Comparison of ENCODE assay signal across 15 mouse cellular contexts in genomic region chr2:49775735-49776134, GRCm38 (mm10). TPM values are rescaled to one million over a fixed set of nuclear protein-coding genes. Genes with fewer than 3 reads are reported as not detected.
DNase-seq lines count a peak whose midpoint lies in the region; ATAC-seq and TF ChIP-seq lines count a peak whose summit lies in the region.
"Had no signal": no experiment of that assay in that cellular context is flagged by ENCODE, and none has a peak within 500 bp of the region (broad histone marks: within the 10 kb centered on the region; RNA-seq: fewer than 3 reads in every experiment).

No protein-coding gene starts in this region.

- DNase-seq in lung, postnatal 0 days (ENCODE audit: low spot score) = no peak
- DNase-seq in lung, adult 2 months = no peak
- DNase-seq in MEL (ENCODE audit: low read depth, low spot score) = peak; percentile 62
- DNase-seq in heart, postnatal 4 days = no peak
- DNase-seq: gastrocnemius, postnatal 36 days; heart, postnatal 10 days; lung, postnatal 14 days; right cerebral cortex, postnatal 25 days had no signal

- TF ChIP-seq POLR2A in lung, adult 2 months (IDR thresholded peaks at IDR 0.05; ENCODE audit: borderline replicate concordance, extremely low read depth, low read depth, low read length) = no peak
- no peak for TF ChIP-seq POLR2A in MEL (IDR thresholded peaks at IDR 0.05; ENCODE audit: control insufficient read depth in 1 of 2, insufficient read depth in 1 of 2, low read depth in 1 of 2, low read length in 2 of 2, poor library complexity in 1 of 2)

- no peaks in the 10 kb centered on the region for H3K9me3 ChIP-seq in forebrain, embryonic 12.5 days
- no peaks in the 10 kb centered on the region for H3K9me3 ChIP-seq in forebrain, embryonic 16.5 days (ENCODE audit: control insufficient read depth, low read length)
- no peaks in the 10 kb centered on the region for H3K9me3 ChIP-seq in lung, postnatal 0 days (ENCODE audit: low read length)
- H3K9me3 ChIP-seq in MEL (replicated peaks; ENCODE audit: insufficient read depth, low read length) = no peaks in the 10 kb centered on the region
- H3K9me3 ChIP-seq: embryonic facial prominence, embryonic 13.5 days; G1E; stomach, embryonic 15.5 days had no signal

- no peaks in the 10 kb centered on the region for H3K27me3 ChIP-seq in forebrain, embryonic 12.5 days
- H3K27me3 ChIP-seq in forebrain, embryonic 16.5 days (replicated peaks; ENCODE audit: control insufficient read depth, insufficient read depth, low read length) = no peaks in the 10 kb centered on the region
- H3K27me3 ChIP-seq in lung, postnatal 0 days (replicated peaks; ENCODE audit: insufficient read depth, low read length) = no peaks in the 10 kb centered on the region
- H3K27me3 ChIP-seq in MEL (ENCODE audit: control insufficient read depth in 1 of 2, insufficient read depth in 2 of 2, low read length in 2 of 2) = no peaks in the 10 kb centered on the region
- H3K27me3 ChIP-seq: embryonic facial prominence, embryonic 13.5 days; stomach, embryonic 15.5 days had no signal

- H3K79me2 ChIP-seq in MEL (ENCODE audit: control insufficient read depth, insufficient read depth, low read length, poor library complexity) = no peaks in the 10 kb centered on the region

- no peak; the same call in none of the 2 replicates for TF ChIP-seq RAD21 in MEL (IDR thresholded peaks at IDR 0.05; ENCODE audit: low read depth, low read length)

- H3K27ac ChIP-seq in forebrain, embryonic 12.5 days = no peak overlapping the region
- H3K27ac ChIP-seq in forebrain, embryonic 16.5 days (ENCODE audit: low read length) = no peak overlapping the region
- no peak overlapping the region for H3K27ac ChIP-seq in lung, postnatal 0 days (ENCODE audit: low read length)
- no peak overlapping the region for H3K27ac ChIP-seq in MEL (ENCODE audit: control insufficient read depth, low read depth, low read length)
- H3K27ac ChIP-seq: embryonic facial prominence, embryonic 13.5 days; stomach, embryonic 15.5 days had no signal

- peak; percentile 53 for TF ChIP-seq CTCF in lung, postnatal 0 days (IDR thresholded peaks at IDR 0.05)
- no peak for TF ChIP-seq CTCF in lung, adult 2 months (IDR thresholded peaks at IDR 0.05; ENCODE audit: insufficient read depth, low read length)
- TF ChIP-seq CTCF in MEL (IDR thresholded peaks at IDR 0.05 in 2 of 3, conservative IDR thresholded peaks at IDR 0.05 in 1 of 3; ENCODE audit: control insufficient read depth in 1 of 3, insufficient read depth in 1 of 3, low read depth in 2 of 3, low read length in 3 of 3, poor library complexity in 1 of 3, severe bottlenecking in 1 of 3) = peak; percentile 27 to 47 (median 36); a peak in 5 of 6 replicates

- H3K4me1 ChIP-seq in forebrain, embryonic 12.5 days = peaks cover 8% of the 10 kb centered on the region; the same call in 1 of the 2 replicates
- H3K4me1 ChIP-seq in forebrain, embryonic 16.5 days (replicated peaks; ENCODE audit: control insufficient read depth, insufficient read depth, low read length) = peaks cover 7% of the 10 kb centered on the region; the same call in 1 of the 2 replicates
- no peaks in the 10 kb centered on the region for H3K4me1 ChIP-seq in lung, postnatal 0 days (ENCODE audit: insufficient read depth, low read depth, low read length)
- no peaks in the 10 kb centered on the region for H3K4me1 ChIP-seq in lung, adult 2 months (ENCODE audit: control insufficient read depth, insufficient read depth, low read length)
- peaks cover 7 to 19% of the 10 kb centered on the region in 2 experiments for H3K4me1 ChIP-seq in MEL (ENCODE audit: control insufficient read depth in 1 of 2, insufficient read depth in 2 of 2, low read length in 2 of 2)
- H3K4me1 ChIP-seq: stomach, embryonic 15.5 days had no signal

- H3K36me3 ChIP-seq in forebrain, embryonic 12.5 days (replicated peaks) = peaks cover 13% of the 10 kb centered on the region
- peaks cover 2% of the 10 kb centered on the region; the same call in 1 of the 2 replicates for H3K36me3 ChIP-seq in forebrain, embryonic 16.5 days (ENCODE audit: control insufficient read depth, insufficient read depth)
- H3K36me3 ChIP-seq in lung, postnatal 0 days (ENCODE audit: insufficient read depth, low read length) = no peaks in the 10 kb centered on the region
- peaks cover 0 to 17% of the 10 kb centered on the region in 2 experiments; a peak in 2 of 4 replicates for H3K36me3 ChIP-seq in MEL (ENCODE audit: control insufficient read depth in 1 of 2, insufficient read depth in 2 of 2, low read length in 2 of 2)
- H3K36me3 ChIP-seq: G1E; stomach, embryonic 15.5 days had no signal

- no peak overlapping the region for H3K4me2 ChIP-seq in forebrain, embryonic 12.5 days
- H3K4me2 ChIP-seq in forebrain, embryonic 16.5 days (ENCODE audit: low read length) = no peak overlapping the region
- H3K4me2 ChIP-seq in lung, postnatal 0 days (replicated peaks; ENCODE audit: low read depth, low read length) = no peak overlapping the region
- H3K4me2 ChIP-seq: embryonic facial prominence, embryonic 13.5 days; stomach, embryonic 15.5 days had no signal

- H3K9ac ChIP-seq in forebrain, embryonic 12.5 days = no peak overlapping the region
- no peak overlapping the region for H3K9ac ChIP-seq in forebrain, embryonic 16.5 days (replicated peaks; ENCODE audit: low read depth, low read length)
- no peak overlapping the region for H3K9ac ChIP-seq in lung, postnatal 0 days (replicated peaks; ENCODE audit: low read depth)
- H3K9ac ChIP-seq in MEL (ENCODE audit: control insufficient read depth, low read depth, low read length, poor library complexity, severe bottlenecking) = no peak overlapping the region
- H3K9ac ChIP-seq: embryonic facial prominence, embryonic 13.5 days; stomach, embryonic 15.5 days had no signal

- ATAC-seq in forebrain, embryonic 12.5 days (ENCODE audit: low FRiP score) = 0 out of 2 replicates have a peak, but pooled peaks have one; percentile 27
- ATAC-seq in forebrain, embryonic 16.5 days = no peak
- ATAC-seq in lung, postnatal 0 days = no peak
- ATAC-seq in megakaryocyte progenitor cell, adult 5-6 weeks (replicated peaks; ENCODE audit: poor library complexity) = peak; percentile 35
- no peak for ATAC-seq in frontal cortex, adult (ENCODE audit: low TSS enrichment)

- H3K4me3 ChIP-seq in forebrain, embryonic 12.5 days (replicated peaks) = no peak overlapping the region
- no peak overlapping the region for H3K4me3 ChIP-seq in forebrain, embryonic 16.5 days (replicated peaks; ENCODE audit: low read length)
- H3K4me3 ChIP-seq in lung, postnatal 0 days (ENCODE audit: low read depth, low read length) = no peak overlapping the region
- no peak overlapping the region for H3K4me3 ChIP-seq in lung, adult 2 months (replicated peaks; ENCODE audit: extremely low read depth, low read depth, low read length)
- no peak overlapping the region for H3K4me3 ChIP-seq in MEL (ENCODE audit: control insufficient read depth in 1 of 2, insufficient read depth in 1 of 2, low read depth in 2 of 2, low read length in 2 of 2)
- H3K4me3 ChIP-seq: embryonic facial prominence, embryonic 13.5 days; stomach, embryonic 15.5 days had no signal

- no peak for TF ChIP-seq EP300 in lung, postnatal 0 days (IDR thresholded peaks at IDR 0.05)
- no peak for TF ChIP-seq EP300 in MEL (IDR thresholded peaks at IDR 0.05; ENCODE audit: low read depth in 1 of 2, low read length in 2 of 2)

TF ChIP-seq in MEL, 35 proteins besides CTCF, POLR2A, EP300 and RAD21:
- TF ChIP-seq USF1 (IDR thresholded peaks at IDR 0.05; ENCODE audit: low read depth, low read length) = peak; percentile 79; the same call in 1 of the 2 replicates
- TF ChIP-seq NRF1 (IDR thresholded peaks at IDR 0.05; ENCODE audit: insufficient read depth, low read depth, low read length, poor library complexity, severe bottlenecking) = no peak
- TF ChIP-seq SMC3 (IDR thresholded peaks at IDR 0.05; ENCODE audit: low read depth, low read length) = peak; percentile 40
- no peak for TF ChIP-seq TBP (IDR thresholded peaks at IDR 0.05; ENCODE audit: low read depth, low read length)

RNA-seq across cellular contexts. Expression of gene Lypd6b, which starts 11.8 kb away (rescaled TPM):
- polyA plus RNA-seq in forebrain, embryonic 12.5 days (2016; fragmentation: Nextera tagmentation; extraction: Ambion mirVana) = 1.6 and 2.3 TPM in 2 replicates
- 8.7 and 12.4 TPM in 2 replicates for polyA plus RNA-seq in forebrain, embryonic 16.5 days (2015; fragmentation: Nextera tagmentation; extraction: Ambion mirVana)
- polyA plus RNA-seq in lung, postnatal 0 days (2015; fragmentation: Nextera tagmentation; extraction: Ambion mirVana) = 3.9 and 5.0 TPM in 2 replicates
- polyA plus RNA-seq in lung, adult 2 months (2012; rRNA removed) = 1.0 and 1.5 TPM in 2 replicates
- total RNA-seq in MEL (2012; rRNA removed) = not detected in 2 replicates
- polyA plus RNA-seq in MEL (2012; ENCODE audit: insufficient read depth in 1 of 2, insufficient read length in 2 of 2, low read depth in 1 of 2, low replicate concordance in 2 of 2, missing spikeins in 1 of 2) = not detected
- 0.27 TPM in 1 of 2 replicates, not detected in the other for total RNA-seq in megakaryocyte progenitor cell, adult 5-6 weeks (2015)
- 0.12 TPM in 1 of 2 replicates, not detected in the other for total RNA-seq in megakaryocyte progenitor cell, adult 5-6 weeks (2017)
- under 1 TPM; 0.23 to 0.24 TPM for total RNA-seq in heart, postnatal 4 days (2021)
- total RNA-seq: gastrocnemius, postnatal 36 days had no signal
- polyA plus RNA-seq: G1E had no signal

Comparison
In these comparisons a context has a peak if more than half of its experiments do, and no peak if none do; other contexts are left out.
1. ATAC-seq: peak in forebrain, embryonic 12.5 days (single experiment) and megakaryocyte progenitor cell, adult 5-6 weeks (single experiment); none in forebrain, embryonic 16.5 days (single experiment), lung, postnatal 0 days (single experiment) and frontal cortex, adult (single experiment).